Mouse (Mus musculus): ENCODE data around the gene Pla2g4a. TPM values are rescaled to one million over a fixed set of nuclear protein-coding genes. Genes with fewer than 3 reads are reported as not detected.

Gene Pla2g4a
- 2.4 and 2.5 TPM in 2 replicates for total RNA-seq (2014; rRNA removed)
- 0.15 and 0.24 TPM in 2 replicates for polyA plus RNA-seq (2012; rRNA removed)

DNA sequence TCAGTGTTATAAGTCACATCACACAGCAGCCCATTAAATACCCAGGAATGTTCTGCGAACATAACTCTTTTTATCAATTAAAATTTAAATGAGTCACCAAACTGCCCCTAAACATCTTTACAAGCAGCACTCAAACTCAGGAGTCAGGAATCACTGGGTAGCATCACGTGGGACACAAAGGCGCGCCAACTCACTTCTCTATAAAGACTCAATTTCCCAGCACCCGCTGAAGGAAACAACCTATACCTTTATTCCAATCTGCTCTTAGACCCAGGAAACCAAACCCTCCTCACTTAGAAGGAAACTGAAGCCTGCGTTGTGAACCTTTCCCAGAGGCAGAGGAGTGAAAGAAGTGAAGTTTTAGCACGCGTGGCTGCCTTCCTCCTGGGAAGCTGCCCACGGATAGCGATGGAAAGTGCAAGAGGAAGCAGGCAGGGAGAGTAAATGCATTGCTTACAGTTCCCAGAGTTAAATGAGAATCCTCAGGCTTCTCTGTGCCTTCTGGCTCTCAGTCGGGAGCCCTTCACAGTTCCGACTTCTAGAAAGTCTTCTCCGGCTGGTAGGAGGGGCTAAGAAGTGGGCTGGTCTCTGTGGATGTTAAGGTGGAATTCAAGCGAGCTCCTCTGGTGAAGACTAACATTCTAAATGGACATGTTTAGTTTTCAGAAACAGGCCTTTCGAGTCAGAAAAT, at the start of gene Pla2g4a:
TSS of gene Pla2g4a (minus strand) at position 557 of the 691 bp plus-strand sequence.
- Histone ChIP-seq H3K4me3 (ENCODE audit: insufficient read depth, low read depth, low read length) (peak within 1 kb of the TSS; percentile 44), H3K79me2 (ENCODE audit: control insufficient read depth, insufficient read depth, low read length) (no peaks in the 10 kb centered on the region), H3K9ac (ENCODE audit: low read depth, low read length) (peak within 1 kb of the TSS; percentile 18; the same call in 1 of the 2 replicates), H3K36me3 (ENCODE audit: control insufficient read depth, insufficient read depth, low read length) (no peaks in the 10 kb centered on the region), H3K27me3 (ENCODE audit: control insufficient read depth, insufficient read depth, low read length) (no peaks in the 10 kb centered on the region), H3K27ac (replicated peaks; ENCODE audit: insufficient read depth, low read depth, low read length) (0 out of 2 replicates have a peak within 1 kb of the TSS, but pooled peaks have one; percentile 7), H3K4me1 (ENCODE audit: control insufficient read depth, insufficient read depth, low read length) (no peaks in the 10 kb centered on the region)
- peak; percentile 26 for DNase-seq (ENCODE audit: extremely low read depth, low read depth, low spot score)
- WGBS, result 20% methylated on average over 15 of the region's 15 CpGs
- TF ChIP-seq POLR2A (IDR thresholded peaks at IDR 0.05; ENCODE audit: extremely low read depth, insufficient read depth, low read length) (no peak), CTCF (IDR thresholded peaks at IDR 0.05; ENCODE audit: low read depth, low read length) (no peak)

DNA sequence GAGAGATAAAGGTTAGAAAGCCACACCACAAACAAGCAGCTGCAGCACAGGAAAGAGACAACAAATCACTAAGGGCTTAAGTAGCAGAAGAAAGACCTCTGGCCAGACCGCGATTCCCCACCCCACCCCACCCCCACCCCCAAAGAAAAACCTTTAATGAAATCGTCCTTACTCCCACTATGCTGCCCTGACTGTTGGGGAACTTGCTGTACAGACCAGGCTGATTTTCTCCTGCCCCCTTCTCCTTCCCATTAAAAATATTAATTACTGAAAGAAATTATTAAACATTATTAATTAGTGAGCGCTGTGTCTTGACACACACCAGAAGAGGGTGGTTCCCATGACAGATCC, 49.5 kb upstream of the Pla2g4a start:
- Histone ChIP-seq H3K27me3 (ENCODE audit: control insufficient read depth, insufficient read depth, low read length) (no peaks in the 10 kb centered on the region), H3K9ac (ENCODE audit: low read depth, low read length) (no peak overlapping the region), H3K27ac (replicated peaks; ENCODE audit: insufficient read depth, low read depth, low read length) (no peak overlapping the region), H3K4me3 (ENCODE audit: insufficient read depth, low read depth, low read length) (no peak overlapping the region), H3K36me3 (ENCODE audit: control insufficient read depth, insufficient read depth, low read length) (no peaks in the 10 kb centered on the region), H3K4me1 (ENCODE audit: control insufficient read depth, insufficient read depth, low read length) (no peaks in the 10 kb centered on the region), H3K79me2 (ENCODE audit: control insufficient read depth, insufficient read depth, low read length) (no peaks in the 10 kb centered on the region)
- DNase-seq (ENCODE audit: extremely low read depth, low read depth, low spot score), result no peak
- 63% methylated on average over 4 of the region's 4 CpGs for WGBS
- no peak for TF ChIP-seq POLR2A (IDR thresholded peaks at IDR 0.05; ENCODE audit: extremely low read depth, insufficient read depth, low read length)

DNA sequence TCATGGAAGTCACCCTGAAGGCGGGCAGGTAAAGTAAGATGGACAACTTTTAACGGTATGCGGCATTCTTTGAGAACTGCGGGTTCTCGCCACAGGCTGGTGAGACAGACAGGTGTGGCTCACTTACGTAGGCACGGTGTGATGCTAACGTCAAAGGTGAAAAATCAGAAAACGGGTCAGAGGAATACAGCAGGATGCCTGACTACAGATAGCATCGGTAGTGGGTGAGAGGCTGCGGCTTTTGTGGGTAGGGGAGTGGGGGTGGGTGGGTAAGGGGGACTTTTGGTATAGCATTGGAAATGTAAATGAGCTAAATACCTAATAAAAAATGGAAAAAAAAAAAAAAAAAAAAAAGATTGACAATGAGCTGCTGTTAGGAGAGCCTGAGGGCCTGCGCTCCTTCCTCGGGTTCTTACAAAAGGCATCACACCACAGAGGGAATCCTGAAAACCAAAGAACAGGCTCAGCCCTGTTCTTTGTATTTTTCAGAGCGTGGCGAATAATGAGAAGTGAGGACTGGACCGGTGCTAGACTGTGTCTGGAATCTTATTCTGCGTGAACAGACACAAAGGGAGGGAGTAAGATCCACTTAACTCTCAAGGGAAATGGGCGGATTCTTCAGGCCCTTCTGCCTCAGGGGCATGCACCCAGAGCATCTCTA, 49.0 kb upstream of the Pla2g4a start:
- no peaks in the 10 kb centered on the region for H3K36me3 ChIP-seq (ENCODE audit: control insufficient read depth, insufficient read depth, low read length)
- H3K9ac ChIP-seq (ENCODE audit: low read depth, low read length), result no peak overlapping the region
- no peak for TF ChIP-seq CTCF (IDR thresholded peaks at IDR 0.05; ENCODE audit: low read depth, low read length)
- no peak for TF ChIP-seq POLR2A (IDR thresholded peaks at IDR 0.05; ENCODE audit: extremely low read depth, insufficient read depth, low read length)
- H3K4me1 ChIP-seq (ENCODE audit: control insufficient read depth, insufficient read depth, low read length), result no peaks in the 10 kb centered on the region
- H3K79me2 ChIP-seq (ENCODE audit: control insufficient read depth, insufficient read depth, low read length), result no peaks in the 10 kb centered on the region
- DNase-seq (ENCODE audit: extremely low read depth, low read depth, low spot score), result no peak
- WGBS, result 91% methylated on average over 18 of the region's 18 CpGs
- H3K4me3 ChIP-seq (ENCODE audit: insufficient read depth, low read depth, low read length), result no peak overlapping the region
- H3K27ac ChIP-seq (replicated peaks; ENCODE audit: insufficient read depth, low read depth, low read length), result no peak overlapping the region
- no peaks in the 10 kb centered on the region for H3K27me3 ChIP-seq (ENCODE audit: control insufficient read depth, insufficient read depth, low read length)

DNA sequence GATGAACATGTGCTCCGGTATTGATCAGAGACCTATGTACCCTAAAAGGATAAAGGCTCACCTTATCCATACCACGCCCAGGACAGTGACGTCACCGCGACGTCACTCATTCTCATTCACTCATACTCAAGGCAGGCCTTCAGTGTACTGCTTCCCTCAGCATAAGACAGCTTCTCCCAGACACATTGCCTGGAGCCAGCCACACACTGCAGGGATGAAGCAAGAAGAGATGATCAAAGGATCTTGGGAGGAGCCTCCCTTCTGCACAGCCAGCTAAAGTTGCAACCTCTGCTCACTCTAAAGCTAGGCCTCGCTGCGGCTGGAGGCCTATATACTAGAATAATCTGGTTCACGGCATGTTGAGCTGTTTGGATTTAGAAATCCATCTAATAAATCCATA, 48.0 kb upstream of the Pla2g4a start:
- Histone ChIP-seq H3K27ac (replicated peaks; ENCODE audit: insufficient read depth, low read depth, low read length) (no peak overlapping the region), H3K4me3 (ENCODE audit: insufficient read depth, low read depth, low read length) (no peak overlapping the region), H3K79me2 (ENCODE audit: control insufficient read depth, insufficient read depth, low read length) (no peaks in the 10 kb centered on the region), H3K36me3 (ENCODE audit: control insufficient read depth, insufficient read depth, low read length) (no peaks in the 10 kb centered on the region), H3K4me1 (ENCODE audit: control insufficient read depth, insufficient read depth, low read length) (no peaks in the 10 kb centered on the region), H3K27me3 (ENCODE audit: control insufficient read depth, insufficient read depth, low read length) (no peaks in the 10 kb centered on the region), H3K9ac (ENCODE audit: low read depth, low read length) (no peak overlapping the region)
- no peak for TF ChIP-seq POLR2A (IDR thresholded peaks at IDR 0.05; ENCODE audit: extremely low read depth, insufficient read depth, low read length)
- no peak for TF ChIP-seq CTCF (IDR thresholded peaks at IDR 0.05; ENCODE audit: low read depth, low read length)
- DNase-seq (ENCODE audit: extremely low read depth, low read depth, low spot score), result no peak
- WGBS, result 93% methylated on average over 9 of the region's 9 CpGs

DNA sequence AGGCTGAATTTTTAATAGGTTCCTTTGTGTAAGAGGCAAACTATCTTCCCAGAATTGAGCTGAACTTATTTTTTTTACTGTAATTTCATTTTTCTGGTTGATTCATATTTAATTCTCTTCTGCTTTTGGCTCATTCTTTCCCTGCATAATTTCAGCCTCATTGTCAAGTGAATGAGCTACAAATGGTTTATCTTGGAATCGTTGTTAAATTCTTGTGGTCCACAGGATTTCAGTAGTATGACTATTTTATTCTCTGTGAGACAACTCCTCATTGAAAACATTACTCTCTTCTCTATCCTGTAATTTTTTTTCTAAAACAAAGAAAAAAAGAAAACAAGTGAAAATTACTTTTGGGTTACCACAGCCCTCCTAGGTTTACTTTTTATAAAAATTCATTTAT, 14.5 kb upstream of the Pla2g4a start:
- H3K36me3 ChIP-seq (ENCODE audit: control insufficient read depth, insufficient read depth, low read length), result no peaks in the 10 kb centered on the region

DNA sequence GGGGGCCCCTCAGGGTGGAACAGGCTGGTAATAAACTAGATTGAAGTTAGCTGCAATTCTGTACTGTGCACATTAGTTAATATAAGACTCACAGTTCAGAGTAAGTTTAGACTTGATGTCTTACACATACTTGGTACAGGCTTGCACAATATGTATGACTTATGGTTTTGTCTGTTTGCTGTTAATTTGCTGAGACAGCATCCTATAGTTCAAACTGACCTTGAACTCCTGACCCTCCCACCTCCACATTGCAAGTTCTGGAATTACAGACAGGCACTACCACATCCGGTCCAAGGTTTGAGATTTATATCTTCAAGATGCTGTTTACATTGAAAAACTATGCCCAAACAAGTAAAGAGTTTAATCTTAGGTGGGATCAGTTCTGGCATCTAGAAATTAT, 4.7 kb upstream of the Pla2g4a start:
- no peak for DNase-seq (ENCODE audit: extremely low read depth, low read depth, low spot score)
- no peaks in the 10 kb centered on the region for H3K27me3 ChIP-seq (ENCODE audit: control insufficient read depth, insufficient read depth, low read length)
- H3K27ac ChIP-seq (replicated peaks; ENCODE audit: insufficient read depth, low read depth, low read length), result no peak overlapping the region
- H3K36me3 ChIP-seq (ENCODE audit: control insufficient read depth, insufficient read depth, low read length), result no peaks in the 10 kb centered on the region
- H3K4me1 ChIP-seq (ENCODE audit: control insufficient read depth, insufficient read depth, low read length), result no peaks in the 10 kb centered on the region
- H3K9ac ChIP-seq (ENCODE audit: low read depth, low read length), result no peak overlapping the region
- TF ChIP-seq CTCF (IDR thresholded peaks at IDR 0.05; ENCODE audit: low read depth, low read length) (no peak), POLR2A (IDR thresholded peaks at IDR 0.05; ENCODE audit: extremely low read depth, insufficient read depth, low read length) (no peak)
- no peaks in the 10 kb centered on the region for H3K79me2 ChIP-seq (ENCODE audit: control insufficient read depth, insufficient read depth, low read length)
- WGBS, result 42% methylated on average over 1 of the region's 1 CpGs
- H3K4me3 ChIP-seq (ENCODE audit: insufficient read depth, low read depth, low read length), result no peak overlapping the region

More for the DNA sequence above, 14.5 kb upstream of the Pla2g4a start:
- no peak for DNase-seq (ENCODE audit: extremely low read depth, low read depth, low spot score)
- Histone ChIP-seq H3K27ac (replicated peaks; ENCODE audit: insufficient read depth, low read depth, low read length) (no peak overlapping the region), H3K9ac (ENCODE audit: low read depth, low read length) (no peak overlapping the region), H3K27me3 (ENCODE audit: control insufficient read depth, insufficient read depth, low read length) (no peaks in the 10 kb centered on the region), H3K4me3 (ENCODE audit: insufficient read depth, low read depth, low read length) (no peak overlapping the region), H3K4me1 (ENCODE audit: control insufficient read depth, insufficient read depth, low read length) (no peaks in the 10 kb centered on the region), H3K79me2 (ENCODE audit: control insufficient read depth, insufficient read depth, low read length) (no peaks in the 10 kb centered on the region)
- TF ChIP-seq POLR2A (IDR thresholded peaks at IDR 0.05; ENCODE audit: extremely low read depth, insufficient read depth, low read length), result no peak
- no peak for TF ChIP-seq CTCF (IDR thresholded peaks at IDR 0.05; ENCODE audit: low read depth, low read length)
- WGBS, result 77% methylated on average over 1 of the region's 1 CpGs

All from liver, adult 2 months (tissue).